Mouse (Mus musculus) embryonic facial prominence, embryonic 14.5 days (tissue): ENCODE data around the gene Dglucy. TPM values are rescaled to one million over a fixed set of nuclear protein-coding genes. Genes with fewer than 3 reads are reported as not detected.
"Not testable (repeated sequence)": the region's sequence is repeated elsewhere in the genome, so short reads cannot be mapped to it uniquely, and the experiment has no call there.

ENCODE experiments used
- ATAC-seq: fragments of 200-750 bp; cut with Nextera tagmentation; 2 replicates; pipeline ENCODE4 v1.8.0; 2017; ENCODE audit warnings: low read depth, moderate number of reproducible peaks, moderate TSS enrichment
- DNase-seq: peaks from one replicate; pipeline ENCODE4 v3.0.0-alpha.2; 2015; ENCODE audit warnings: low spot score
- H3K27ac ChIP-seq: fragments of 300-500 bp; sonication (generic); replicated peaks from 2 replicates; pipeline ENCODE4 v1.5.1; 2014; ENCODE audit warnings: low read depth, mild to moderate bottlenecking, low read length, moderate library complexity
- H3K27me3 ChIP-seq: fragments of 300-500 bp; sonication (generic); replicated peaks from 2 replicates; pipeline ENCODE4 v1.6.1; 2014; ENCODE audit warnings: low read length; ENCODE audit not compliant: control insufficient read depth, insufficient read depth
- H3K36me3 ChIP-seq: fragments of 300-500 bp; sonication (generic); 2 replicates; pipeline ENCODE4 v1.6.1; 2014; ENCODE audit warnings: low read length, mixed read lengths; ENCODE audit not compliant: control insufficient read depth, insufficient read depth
- H3K4me1 ChIP-seq: fragments of 300-500 bp; sonication (generic); 2 replicates; pipeline ENCODE4 v1.6.1; 2014; ENCODE audit warnings: antibody characterized with exemption, low read length; ENCODE audit not compliant: control insufficient read depth, insufficient read depth
- H3K4me2 ChIP-seq: fragments of 300-500 bp; sonication (generic); 2 replicates; pipeline ENCODE4 v1.6.1; 2014; ENCODE audit warnings: low read depth, mild to moderate bottlenecking, low read length, moderate library complexity, mixed read lengths
- H3K4me3 ChIP-seq: fragments of 300-500 bp; sonication (generic); 2 replicates; pipeline ENCODE4 v1.5.1; 2014; ENCODE audit warnings: low read depth, mild to moderate bottlenecking, low read length
- H3K9ac ChIP-seq: fragments of 300-500 bp; sonication (generic); 2 replicates; pipeline ENCODE4 v1.6.1; 2014; ENCODE audit warnings: low read depth, mild to moderate bottlenecking, low read length, moderate library complexity, mixed read lengths
- H3K9me3 ChIP-seq: fragments of 300-500 bp; sonication (generic); 2 replicates; pipeline ENCODE4 v1.6.1; 2016; ENCODE audit warnings: low read length; ENCODE audit not compliant: control insufficient read depth
- WGBS: fragments of 180-500 bp; shearing (Covaris S2); extraction: QIAGEN DNeasy Blood & Tissue Kit; methylation state at CpG from one replicate; pipeline ENCODE4 v1.1.7; 2014; 5-methylcytosine and 5-hydroxymethylcytosine counted together
- polyA plus RNA-seq: library from polyadenylated mRNA; unstranded; fragments of >200 nt; fragmentation: Nextera tagmentation; extraction: Ambion mirVana; gene quantifications from 2 replicates; pipeline ENCODE4 v1.2.1, GENCODE M21; 2014

Dglucy gene
- polyA plus RNA-seq, 1 experiment from 2014 or later = 4.9 TPM

DNA sequence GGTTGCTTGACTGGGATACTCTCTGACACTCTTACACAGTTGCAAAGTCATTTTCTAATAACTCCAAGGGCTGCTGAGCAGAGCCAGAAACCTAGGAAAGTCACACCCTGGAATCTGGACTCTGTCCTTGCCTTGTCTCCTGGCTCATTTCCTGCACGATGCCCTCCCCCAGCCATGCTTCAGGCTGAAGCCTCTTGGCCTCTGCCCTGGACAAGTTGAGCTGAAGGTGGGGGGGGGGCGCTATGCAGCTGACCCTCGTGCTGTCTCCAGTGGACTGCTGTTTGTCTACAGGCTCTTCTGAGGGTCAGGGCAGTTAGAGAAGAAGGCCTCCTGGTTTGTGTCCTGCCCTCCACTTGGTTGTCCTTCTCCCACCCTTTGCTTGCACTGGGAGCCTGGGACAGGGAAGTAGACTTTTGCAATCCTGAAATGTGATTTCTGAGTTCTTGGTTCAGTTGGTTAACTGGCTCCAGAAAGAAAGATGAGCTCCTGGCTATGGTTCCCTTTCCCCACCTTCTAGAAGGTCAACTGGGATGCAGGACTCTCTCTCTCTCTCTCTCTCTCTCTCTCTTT is 11.2 kb downstream of the Dglucy start:
- 51% methylated on average over 3 of the region's 3 CpGs for WGBS
- no peak overlapping the region for H3K27ac ChIP-seq
- DNase-seq = no peak
- H3K4me2 ChIP-seq = no peak overlapping the region
- ATAC-seq = no peak
- H3K9me3 ChIP-seq = no peaks in the 10 kb centered on the region
- H3K9ac ChIP-seq = no peak overlapping the region
- H3K27me3 ChIP-seq = no peaks in the 10 kb centered on the region
- H3K36me3 ChIP-seq = no peaks in the 10 kb centered on the region
- H3K4me1 ChIP-seq = no peaks in the 10 kb centered on the region
- no peak overlapping the region for H3K4me3 ChIP-seq

GRCm38 (mm10) chr12:100791425-100791824 is 12.6 kb downstream of the Dglucy start:
- no peak overlapping the region for H3K4me3 ChIP-seq
- 81% methylated on average over 6 of the region's 6 CpGs for WGBS
- H3K9ac ChIP-seq = no peak overlapping the region
- ATAC-seq (no peak), DNase-seq (no peak)
- no peaks in the 10 kb centered on the region for H3K9me3 ChIP-seq
- H3K4me2 ChIP-seq = no peak overlapping the region
- H3K4me1 ChIP-seq = no peaks in the 10 kb centered on the region
- H3K27ac ChIP-seq = no peak overlapping the region
- no peaks in the 10 kb centered on the region for H3K36me3 ChIP-seq
- H3K27me3 ChIP-seq = no peaks in the 10 kb centered on the region

GRCm38 (mm10) chr12:100794450-100795230 is 15.8 kb downstream of the Dglucy start:
- H3K27me3 ChIP-seq = no peaks in the 10 kb centered on the region
- no peaks in the 10 kb centered on the region for H3K9me3 ChIP-seq
- 54% methylated on average over 7 of the region's 7 CpGs for WGBS
- H3K9ac ChIP-seq = no peak overlapping the region
- no peaks in the 10 kb centered on the region for H3K4me1 ChIP-seq
- no peak overlapping the region for H3K27ac ChIP-seq
- H3K36me3 ChIP-seq = no peaks in the 10 kb centered on the region
- no peak overlapping the region for H3K4me3 ChIP-seq
- no peak overlapping the region for H3K4me2 ChIP-seq
- DNase-seq (no peak), ATAC-seq (no peak)

DNA sequence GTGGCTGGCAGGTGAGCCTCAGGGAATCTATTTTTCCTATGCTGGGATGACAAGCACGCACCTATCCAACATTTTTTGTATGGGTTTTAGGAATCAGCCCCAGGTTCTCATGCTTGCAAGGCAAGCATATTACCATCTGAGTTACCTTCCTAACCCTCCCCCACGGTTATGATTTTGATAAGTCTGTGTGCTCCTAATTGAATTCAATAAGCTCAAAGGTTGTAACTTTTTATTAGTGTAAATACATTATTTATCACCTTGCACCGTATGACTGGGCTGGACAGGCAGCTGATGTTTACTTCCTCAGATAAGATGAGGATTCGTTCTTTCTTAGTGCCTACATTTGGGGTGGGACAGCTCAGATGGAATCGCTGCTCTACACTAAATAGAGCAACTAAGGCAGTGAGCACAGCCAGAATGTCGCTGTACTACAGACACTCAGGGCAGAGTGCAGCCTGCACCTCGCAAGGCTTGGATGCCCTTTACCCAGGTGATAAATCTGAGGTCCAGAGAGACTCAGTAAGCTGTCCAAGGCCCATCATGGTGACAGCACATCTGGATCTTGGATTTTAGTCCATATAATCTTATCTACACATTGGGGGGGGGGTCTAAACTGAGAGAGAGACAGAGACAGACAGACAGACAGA is 16.7 kb downstream of the Dglucy start:
- no peaks in the 10 kb centered on the region for H3K27me3 ChIP-seq
- WGBS = 85% methylated on average over 7 of the region's 7 CpGs
- H3K4me1 ChIP-seq = no peaks in the 10 kb centered on the region
- no peak overlapping the region for H3K4me2 ChIP-seq
- H3K4me3 ChIP-seq = no peak overlapping the region
- no peak for DNase-seq
- H3K36me3 ChIP-seq = no peaks in the 10 kb centered on the region
- H3K27ac ChIP-seq = no peak overlapping the region
- no peaks in the 10 kb centered on the region for H3K9me3 ChIP-seq
- no peak overlapping the region for H3K9ac ChIP-seq
- ATAC-seq = no peak

DNA sequence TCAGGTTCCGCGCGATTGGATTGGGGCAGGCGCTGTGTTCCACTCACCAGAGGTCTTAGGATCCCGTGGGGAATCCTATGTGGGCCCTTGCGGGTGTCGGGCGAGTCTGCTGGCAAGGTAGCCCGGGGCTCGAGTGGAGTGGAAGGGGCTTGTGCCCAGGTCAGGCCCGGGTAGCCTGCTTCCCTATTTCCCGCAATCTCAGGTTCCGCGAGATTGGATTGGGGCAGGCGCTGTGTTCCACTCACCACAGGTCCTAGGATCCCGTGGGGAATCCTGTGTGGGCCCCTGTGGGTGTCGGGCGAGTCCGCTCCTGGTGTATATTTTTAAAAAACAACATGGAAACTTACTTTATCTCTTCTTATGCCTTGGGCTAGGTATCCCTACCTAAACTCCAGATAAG is 24.5 kb downstream of the Dglucy start:
- 87% methylated on average over 19 of the region's 19 CpGs for WGBS
- not testable (repeated sequence) for H3K27me3 ChIP-seq, H3K36me3 ChIP-seq, DNase-seq, H3K9me3 ChIP-seq, ATAC-seq, H3K9ac ChIP-seq, H3K27ac ChIP-seq, H3K4me1 ChIP-seq, H3K4me3 ChIP-seq, H3K4me2 ChIP-seq

DNA sequence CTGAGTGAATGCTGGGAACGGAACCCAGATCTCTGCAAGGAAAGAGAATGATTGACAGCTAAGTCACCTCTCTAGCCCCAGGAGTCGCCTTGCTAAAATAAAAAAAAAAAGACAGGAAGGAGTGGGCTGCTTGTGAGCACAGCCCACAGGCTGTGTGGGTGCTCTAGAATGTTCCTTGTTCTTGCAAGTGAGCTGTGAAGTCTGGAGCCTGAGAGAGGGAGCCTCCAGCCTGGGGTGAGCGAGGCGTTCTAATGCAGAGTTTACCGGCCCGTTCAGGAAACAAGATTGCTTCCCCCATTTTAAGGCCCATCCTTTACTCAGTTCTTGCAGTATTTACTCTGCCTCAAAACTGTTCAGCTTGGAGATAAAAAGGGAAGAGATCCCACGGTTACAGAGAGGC is 28.4 kb downstream of the Dglucy start:
- Histone ChIP-seq H3K4me2 (no peak overlapping the region), H3K27me3 (no peaks in the 10 kb centered on the region), H3K4me1 (no peaks in the 10 kb centered on the region), H3K9me3 (no peaks in the 10 kb centered on the region), H3K36me3 (no peaks in the 10 kb centered on the region), H3K27ac (no peak overlapping the region), H3K9ac (no peak overlapping the region), H3K4me3 (no peak overlapping the region)
- ATAC-seq (no peak), DNase-seq (no peak)
- WGBS = 75% methylated on average over 7 of the region's 7 CpGs

GRCm38 (mm10) chr12:100808609-100809280 is 29.9 kb downstream of the Dglucy start:
- H3K9ac ChIP-seq = no peak overlapping the region
- H3K4me2 ChIP-seq = no peak overlapping the region

DNA sequence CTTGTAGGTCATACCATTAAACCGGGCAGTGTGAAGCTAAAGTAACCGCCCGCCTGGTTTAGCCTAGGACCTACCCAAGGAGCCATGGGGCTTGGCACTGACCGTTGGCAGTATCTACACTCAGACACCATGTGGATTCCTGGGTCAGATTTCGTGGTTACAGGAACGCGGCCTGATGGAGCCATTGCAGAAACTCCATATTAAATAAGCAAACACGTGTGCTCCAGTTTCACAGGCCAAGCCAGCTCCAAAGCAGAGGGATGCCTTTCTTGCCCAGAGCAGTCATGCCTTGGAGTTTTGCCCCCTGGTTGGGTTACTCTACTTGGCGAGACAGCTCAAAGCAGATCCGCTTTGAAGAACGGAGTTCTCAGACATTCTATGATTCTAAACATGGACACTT is 31.7 kb downstream of the Dglucy start:
- ATAC-seq (peak; percentile 75), DNase-seq (peak; percentile 72)
- no peaks in the 10 kb centered on the region for H3K27me3 ChIP-seq
- no peak overlapping the region; the same call in 1 of the 2 replicates for H3K27ac ChIP-seq
- WGBS = 69% methylated on average over 11 of the region's 11 CpGs
- no peak overlapping the region for H3K9ac ChIP-seq
- no peak overlapping the region for H3K4me3 ChIP-seq
- H3K4me2 ChIP-seq = no peak overlapping the region
- no peaks in the 10 kb centered on the region for H3K4me1 ChIP-seq
- no peaks in the 10 kb centered on the region for H3K36me3 ChIP-seq
- no peaks in the 10 kb centered on the region for H3K9me3 ChIP-seq

More at GRCm38 (mm10) chr12:100808609-100809280, 29.9 kb downstream of the Dglucy start:
- no peaks in the 10 kb centered on the region for H3K9me3 ChIP-seq
- H3K4me1 ChIP-seq = no peaks in the 10 kb centered on the region
- ATAC-seq = no peak
- 46% methylated on average over 13 of the region's 13 CpGs for WGBS
- H3K36me3 ChIP-seq = no peaks in the 10 kb centered on the region
- H3K27me3 ChIP-seq = no peaks in the 10 kb centered on the region
- no peak overlapping the region for H3K27ac ChIP-seq
- DNase-seq = no peak
- H3K4me3 ChIP-seq = no peak overlapping the region
